Mouse (Mus musculus) liver, postnatal 0 days (tissue): ENCODE measurements around the gene Hhat. TPM values are rescaled to one million over a fixed set of nuclear protein-coding genes. Genes with fewer than 3 reads are reported as not detected.

Source experiments
- ATAC-seq: fragments of 200-750 bp; cut with Nextera tagmentation; 2 replicates; pipeline ENCODE4 v1.8.0; 2017; ENCODE audit warnings: mild to moderate bottlenecking, moderate library complexity
- DNase-seq: peaks from one replicate; pipeline ENCODE4 v3.0.0-alpha.2; 2016
- H3K27ac ChIP-seq: fragments of 300-500 bp; sonication (generic); 2 replicates; pipeline ENCODE4 v1.5.1; 2014; ENCODE audit warnings: antibody characterized with exemption, moderate library complexity, mild to moderate bottlenecking, low read depth
- H3K27me3 ChIP-seq: fragments of 300-500 bp; sonication (generic); 2 replicates; pipeline ENCODE4 v1.6.1; 2014; ENCODE audit warnings: low read length, control low read depth, mixed read lengths; ENCODE audit not compliant: insufficient read depth
- H3K36me3 ChIP-seq: fragments of 300-500 bp; sonication (generic); replicated peaks from 2 replicates; pipeline ENCODE4 v1.6.1; 2014; ENCODE audit warnings: mild to moderate bottlenecking, control low read depth, low read length, moderate library complexity, mixed read lengths; ENCODE audit not compliant: insufficient read depth
- H3K4me1 ChIP-seq: fragments of 300-500 bp; sonication (generic); 2 replicates; pipeline ENCODE4 v1.6.1; 2014; ENCODE audit warnings: antibody characterized with exemption, mild to moderate bottlenecking, control low read depth; ENCODE audit not compliant: insufficient read depth
- H3K4me2 ChIP-seq: fragments of 300-500 bp; sonication (generic); 2 replicates; pipeline ENCODE4 v1.6.1; 2014; ENCODE audit warnings: low read depth, mild to moderate bottlenecking, low read length, moderate library complexity, mixed read lengths
- H3K4me3 ChIP-seq: fragments of 300-500 bp; sonication (generic); 2 replicates; pipeline ENCODE4 v1.5.1; 2014; ENCODE audit warnings: low read depth, low read length
- H3K9ac ChIP-seq: fragments of 300-500 bp; sonication (generic); replicated peaks from 2 replicates; pipeline ENCODE4 v1.6.1; 2014; ENCODE audit warnings: mild to moderate bottlenecking, moderate library complexity
- H3K9me3 ChIP-seq: fragments of 300-500 bp; sonication (generic); 2 replicates; pipeline ENCODE4 v1.6.1; 2016; ENCODE audit warnings: mild to moderate bottlenecking, control low read depth, low read length, mixed read lengths
- CTCF ChIP-seq: sonication (generic); IDR thresholded peaks from 2 replicates; pipeline ENCODE4 v1.5.1; 2016; ENCODE audit warnings: antibody characterized with exemption, low read depth
- EP300 ChIP-seq: IDR thresholded peaks from 2 replicates; pipeline ENCODE4 v1.6.1; 2016; ENCODE audit warnings: antibody characterized with exemption, low read depth, mild to moderate bottlenecking
- WGBS: fragments of 180-500 bp; shearing (Covaris S2); extraction: QIAGEN DNeasy Blood & Tissue Kit; methylation state at CpG from one replicate; pipeline ENCODE4 v1.1.7; 2014; ENCODE audit not compliant: insufficient replicate concordance; 5-methylcytosine and 5-hydroxymethylcytosine counted together
- polyA plus RNA-seq: library from polyadenylated mRNA; unstranded; fragments of >200 nt; fragmentation: Nextera tagmentation; extraction: Ambion mirVana; gene quantifications from 2 replicates; pipeline ENCODE4 v1.2.1, GENCODE M21; 2015

Hhat gene
- polyA plus RNA-seq, 1 experiment from 2014 or later = 1.1 TPM

DNA sequence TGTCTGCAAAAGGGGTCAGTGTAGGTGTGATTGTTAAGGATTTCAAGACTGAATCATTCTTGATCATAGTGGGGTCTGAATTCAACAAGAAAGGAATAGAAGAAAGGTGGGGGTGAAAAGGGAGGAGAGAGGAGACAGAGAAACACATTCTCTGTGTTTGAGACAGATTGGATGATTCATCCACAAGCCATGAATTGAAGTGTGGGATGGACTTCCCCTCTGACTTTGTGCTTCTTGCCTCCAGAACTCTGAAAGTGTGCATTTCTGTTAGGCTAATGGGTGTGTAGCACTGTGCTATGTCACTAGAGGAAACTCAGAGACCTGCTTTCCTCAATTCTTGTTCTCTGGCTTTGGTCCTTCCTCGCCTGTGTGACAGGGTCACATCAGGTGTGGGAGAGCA, 15.2 kb upstream of the Hhat start:
- Histone ChIP-seq H3K9ac (no peak overlapping the region), H3K36me3 (no peaks in the 10 kb centered on the region), H3K4me1 (no peaks in the 10 kb centered on the region), H3K4me2 (no peak overlapping the region), H3K27ac (no peak overlapping the region), H3K4me3 (no peak overlapping the region), H3K9me3 (no peaks in the 10 kb centered on the region), H3K27me3 (no peaks in the 10 kb centered on the region)
- DNase-seq (no peak), ATAC-seq (no peak)
- TF ChIP-seq EP300 = no peak
- TF ChIP-seq CTCF = no peak
- 52% methylated on average over 1 of the region's 1 CpGs for WGBS

GRCm38 (mm10) chr1:192785046-192785961, 14.3 kb upstream of the Hhat start:
- Histone ChIP-seq H3K4me3 (no peak overlapping the region), H3K27me3 (no peaks in the 10 kb centered on the region), H3K27ac (no peak overlapping the region), H3K9ac (no peak overlapping the region), H3K9me3 (no peaks in the 10 kb centered on the region), H3K4me1 (no peaks in the 10 kb centered on the region), H3K4me2 (no peak overlapping the region), H3K36me3 (no peaks in the 10 kb centered on the region)
- TF ChIP-seq EP300 (no peak), CTCF (no peak)
- DNase-seq = no peak
- no peak for ATAC-seq
- 76% methylated on average over 17 of the region's 17 CpGs for WGBS

DNA sequence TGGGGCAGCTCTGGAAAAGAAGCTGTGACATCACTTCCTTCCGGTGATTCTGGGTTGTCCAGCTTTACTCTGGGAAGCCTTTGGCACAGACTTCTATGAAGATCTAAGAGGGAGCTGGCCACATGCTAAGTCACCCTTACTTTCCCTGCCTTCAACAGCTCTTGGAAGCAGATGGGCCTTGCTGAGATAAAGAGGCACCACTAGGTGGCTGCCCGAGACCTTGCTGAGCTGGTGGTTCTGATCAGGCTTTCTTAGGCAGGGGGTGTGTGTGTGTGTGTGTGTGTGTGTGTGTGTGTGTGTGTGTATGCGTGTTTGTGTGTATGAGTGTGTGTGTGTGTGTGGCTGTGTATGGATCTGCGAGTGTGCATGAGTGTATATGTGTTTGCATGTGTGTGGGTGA, 13.4 kb upstream of the Hhat start:
- Histone ChIP-seq H3K4me1 (no peaks in the 10 kb centered on the region), H3K4me2 (no peak overlapping the region), H3K9me3 (no peaks in the 10 kb centered on the region), H3K27ac (no peak overlapping the region), H3K36me3 (no peaks in the 10 kb centered on the region), H3K27me3 (no peaks in the 10 kb centered on the region), H3K9ac (no peak overlapping the region), H3K4me3 (no peak overlapping the region)
- TF ChIP-seq EP300 = no peak
- TF ChIP-seq CTCF = peak; percentile 78
- 22% methylated on average over 4 of the region's 4 CpGs for WGBS
- peak; percentile 55 for ATAC-seq
- DNase-seq = peak; percentile 38

DNA sequence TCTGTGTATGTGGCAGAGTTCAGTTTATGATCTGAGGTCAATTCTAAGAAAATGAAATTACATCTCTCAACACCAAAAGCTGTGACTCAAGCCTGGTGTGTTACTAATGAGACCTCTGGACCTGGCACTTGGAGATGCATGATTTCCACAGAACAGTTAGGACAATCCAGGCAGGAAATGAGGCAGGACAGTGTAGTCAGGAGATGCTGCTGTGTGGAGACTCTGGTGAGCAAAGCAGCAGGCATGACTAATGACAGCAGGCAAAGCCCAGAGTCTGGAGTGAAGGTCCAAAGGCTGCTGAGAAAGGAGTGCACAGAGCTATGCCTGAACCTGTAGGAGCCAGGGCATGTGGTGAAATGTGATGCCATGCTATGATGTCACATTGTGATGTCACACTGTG, 10.2 kb upstream of the Hhat start:
- Histone ChIP-seq H3K9ac (no peak overlapping the region), H3K4me1 (no peaks in the 10 kb centered on the region), H3K4me3 (no peak overlapping the region), H3K27me3 (no peaks in the 10 kb centered on the region), H3K36me3 (no peaks in the 10 kb centered on the region), H3K27ac (no peak overlapping the region), H3K9me3 (no peaks in the 10 kb centered on the region), H3K4me2 (no peak overlapping the region)
- DNase-seq (no peak), ATAC-seq (no peak)
- TF ChIP-seq CTCF (no peak), EP300 (no peak)

DNA sequence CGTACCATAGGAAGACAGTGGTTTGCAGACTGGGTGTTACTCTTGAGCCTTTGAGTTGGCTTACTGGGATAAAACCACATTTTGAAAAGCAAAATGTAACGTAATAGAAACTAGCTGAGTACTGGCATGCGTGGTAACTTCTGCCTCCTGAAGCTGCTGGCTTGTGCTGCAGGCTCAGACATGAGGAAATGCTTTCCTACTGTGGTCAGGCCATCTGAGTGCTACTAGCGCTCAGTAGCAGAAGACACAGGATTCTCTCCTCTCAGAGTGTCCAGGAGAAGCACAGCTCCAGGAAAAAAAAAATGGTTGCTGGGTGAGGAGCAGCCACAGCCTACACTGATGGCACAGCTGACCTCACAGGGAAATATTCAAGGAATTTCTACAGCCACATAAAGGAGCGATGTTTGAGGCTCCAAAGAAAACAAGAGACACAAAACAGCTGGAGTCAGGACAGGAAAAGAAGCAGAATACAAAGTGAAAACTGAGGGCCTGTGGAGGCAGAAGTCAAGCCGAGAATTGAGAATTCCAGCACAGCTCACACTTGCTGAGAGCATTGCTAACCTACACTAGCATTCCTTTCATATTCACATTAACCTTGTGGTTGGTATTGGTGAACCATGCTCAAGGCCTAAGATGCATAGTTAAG, 8.0 kb upstream of the Hhat start:
- H3K4me3 ChIP-seq = no peak overlapping the region
- H3K9me3 ChIP-seq = no peaks in the 10 kb centered on the region
- no peaks in the 10 kb centered on the region for H3K4me1 ChIP-seq
- DNase-seq = no peak
- H3K36me3 ChIP-seq = no peaks in the 10 kb centered on the region
- H3K27ac ChIP-seq = no peak overlapping the region
- no peak overlapping the region for H3K4me2 ChIP-seq
- no peaks in the 10 kb centered on the region for H3K27me3 ChIP-seq
- TF ChIP-seq EP300 (no peak), CTCF (no peak)
- no peak for ATAC-seq
- no peak overlapping the region for H3K9ac ChIP-seq
- WGBS = 33% methylated on average over 6 of the region's 6 CpGs

DNA sequence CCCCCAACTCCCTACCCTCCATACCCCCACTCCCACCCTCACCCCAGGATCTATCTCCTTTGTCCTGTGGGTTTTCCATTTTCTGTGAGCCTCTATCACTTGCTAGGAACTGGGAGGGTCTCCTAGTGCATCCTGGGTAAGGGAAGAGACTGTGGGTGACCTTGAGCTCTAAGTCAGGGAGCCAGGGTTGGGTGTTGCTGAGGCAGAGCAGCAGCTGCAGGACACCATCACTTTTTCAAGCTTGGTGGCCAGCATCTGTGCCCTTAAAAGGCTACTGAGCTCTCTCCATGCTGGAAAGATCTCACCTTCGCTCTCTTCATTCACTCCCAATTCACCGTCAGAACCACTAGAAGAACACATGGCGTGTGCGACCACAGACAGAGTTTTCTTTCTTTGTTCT, 7.2 kb upstream of the Hhat start:
- H3K27ac ChIP-seq = no peak overlapping the region
- no peaks in the 10 kb centered on the region for H3K9me3 ChIP-seq
- TF ChIP-seq CTCF = no peak
- TF ChIP-seq EP300 = no peak
- H3K4me1 ChIP-seq = no peaks in the 10 kb centered on the region
- H3K27me3 ChIP-seq = no peaks in the 10 kb centered on the region
- no peak overlapping the region for H3K9ac ChIP-seq
- WGBS = 83% methylated on average over 4 of the region's 4 CpGs
- DNase-seq (no peak), ATAC-seq (no peak)
- H3K4me2 ChIP-seq = no peak overlapping the region
- H3K4me3 ChIP-seq = no peak overlapping the region
- H3K36me3 ChIP-seq = no peaks in the 10 kb centered on the region
